Mouse (Mus musculus) lung, postnatal 10 days (tissue): ENCODE data around the gene Mospd1.

Experiments used
- DNase-seq: peaks from one replicate; pipeline ENCODE4 v3.0.0; 2021

Mospd1 gene

GRCm38 (mm10) chrX:53370366-53370740, at the start of gene Mospd1:
Gene Mospd1, minus strand, starts transcription at chrX:53370502.
- peak; percentile 94 for DNase-seq

- no peak for DNase-seq
Measured at GRCm38 (mm10) chrX:53386362-53386761, 16.1 kb upstream of the Mospd1 start.

- DNase-seq: no peak
Measured at GRCm38 (mm10) chrX:53383122-53383521, 12.8 kb upstream of the Mospd1 start.

GRCm38 (mm10) chrX:53369534-53370365, 552 bp downstream of the Mospd1 start:
- peak; percentile 27 for DNase-seq

GRCm38 (mm10) chrX:53364668-53365383, 5.5 kb downstream of the Mospd1 start:
- no peak for DNase-seq

GRCm38 (mm10) chrX:53348374-53348773, 21.9 kb downstream of the Mospd1 start:
- no peak for DNase-seq

GRCm38 (mm10) chrX:53341531-53341930, 28.8 kb downstream of the Mospd1 start:
- peak; percentile 46 for DNase-seq

- peak; percentile 22 for DNase-seq
Measured at GRCm38 (mm10) chrX:53337355-53337754, 32.9 kb downstream of the Mospd1 start.

GRCm38 (mm10) chrX:53330396-53330795, 39.9 kb downstream of the Mospd1 start:
- DNase-seq: no peak

- no peak for DNase-seq
Measured at GRCm38 (mm10) chrX:53321111-53321510, 49.2 kb downstream of the Mospd1 start.

- DNase-seq: no peak
Measured at GRCm38 (mm10) chrX:53320564-53320963, 49.7 kb downstream of the Mospd1 start.
